Mouse (Mus musculus): ENCODE data around the gene Lenep. TPM values are rescaled to one million over a fixed set of nuclear protein-coding genes. Genes with fewer than 3 reads are reported as not detected.

Gene Lenep
- polyA plus RNA-seq, 1 experiment from 2014 or later: 0.89 TPM

DNA sequence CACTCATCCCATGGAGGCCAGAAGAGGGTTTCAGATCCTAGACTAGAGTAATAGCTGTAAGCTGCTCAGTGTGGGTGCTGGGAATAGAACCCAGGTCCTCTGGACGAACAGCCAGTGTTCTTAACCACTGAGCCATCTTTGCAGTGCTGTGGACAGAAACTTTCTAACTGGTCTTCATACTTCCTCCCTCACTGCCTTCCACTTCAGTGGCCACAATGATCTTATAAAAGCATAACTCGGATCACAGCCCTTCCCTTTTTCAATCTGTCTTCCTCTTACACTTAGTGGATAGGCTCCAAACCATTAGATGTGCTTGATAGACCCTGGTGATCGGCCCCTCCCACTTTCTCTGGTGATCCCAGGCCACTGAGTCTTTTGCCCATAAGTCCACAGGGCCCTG, 42.4 kb downstream of the Lenep start:
- WGBS: 84% methylated on average over 3 of the region's 3 CpGs
- Histone ChIP-seq H3K27ac (replicated peaks) (no peak overlapping the region), H3K27me3 (no peaks in the 10 kb centered on the region), H3K4me2 (no peak overlapping the region), H3K9me3 (no peaks in the 10 kb centered on the region), H3K9ac (no peak overlapping the region), H3K4me3 (no peak overlapping the region), H3K36me3 (no peaks in the 10 kb centered on the region), H3K4me1 (replicated peaks) (no peaks in the 10 kb centered on the region)
- ATAC-seq (ENCODE audit: low FRiP score, low read depth): no peak

GRCm38 (mm10) chr3:89359630-89360029, 43.0 kb downstream of the Lenep start:
- H3K9ac ChIP-seq: no peak overlapping the region

GRCm38 (mm10) chr3:89356029-89356428, 46.6 kb downstream of the Lenep start:
- Histone ChIP-seq H3K4me1 (replicated peaks) (no peaks in the 10 kb centered on the region), H3K27ac (replicated peaks) (no peak overlapping the region), H3K9ac (no peak overlapping the region), H3K4me2 (no peak overlapping the region), H3K4me3 (no peak overlapping the region), H3K9me3 (no peaks in the 10 kb centered on the region), H3K27me3 (no peaks in the 10 kb centered on the region; the same call in 1 of the 2 replicates), H3K36me3 (no peaks in the 10 kb centered on the region)
- no peak for ATAC-seq (ENCODE audit: low FRiP score, low read depth)
- 65% methylated on average over 9 of the region's 9 CpGs for WGBS

More at GRCm38 (mm10) chr3:89359630-89360029, 43.0 kb downstream of the Lenep start:
- Histone ChIP-seq H3K4me3 (no peak overlapping the region), H3K9me3 (no peaks in the 10 kb centered on the region), H3K4me2 (no peak overlapping the region), H3K27ac (replicated peaks) (no peak overlapping the region), H3K27me3 (no peaks in the 10 kb centered on the region), H3K36me3 (no peaks in the 10 kb centered on the region), H3K4me1 (replicated peaks) (no peaks in the 10 kb centered on the region)
- 60% methylated on average over 6 of the region's 6 CpGs for WGBS
- no peak for ATAC-seq (ENCODE audit: low FRiP score, low read depth)

- peaks cover 4% of the 10 kb centered on the region for H3K4me1 ChIP-seq (replicated peaks)
- H3K9ac ChIP-seq: no peak overlapping the region
- no peak for ATAC-seq (ENCODE audit: low FRiP score, low read depth)
- no peak overlapping the region for H3K4me2 ChIP-seq
- H3K4me3 ChIP-seq: no peak overlapping the region
- H3K9me3 ChIP-seq: no peaks in the 10 kb centered on the region
- H3K27me3 ChIP-seq: no peaks in the 10 kb centered on the region; the same call in 1 of the 2 replicates
- no peak overlapping the region for H3K27ac ChIP-seq (replicated peaks)
- no peaks in the 10 kb centered on the region for H3K36me3 ChIP-seq
- 77% methylated on average over 6 of the region's 6 CpGs for WGBS
Observed at GRCm38 (mm10) chr3:89355512-89355902, 47.1 kb downstream of the Lenep start.

DNA sequence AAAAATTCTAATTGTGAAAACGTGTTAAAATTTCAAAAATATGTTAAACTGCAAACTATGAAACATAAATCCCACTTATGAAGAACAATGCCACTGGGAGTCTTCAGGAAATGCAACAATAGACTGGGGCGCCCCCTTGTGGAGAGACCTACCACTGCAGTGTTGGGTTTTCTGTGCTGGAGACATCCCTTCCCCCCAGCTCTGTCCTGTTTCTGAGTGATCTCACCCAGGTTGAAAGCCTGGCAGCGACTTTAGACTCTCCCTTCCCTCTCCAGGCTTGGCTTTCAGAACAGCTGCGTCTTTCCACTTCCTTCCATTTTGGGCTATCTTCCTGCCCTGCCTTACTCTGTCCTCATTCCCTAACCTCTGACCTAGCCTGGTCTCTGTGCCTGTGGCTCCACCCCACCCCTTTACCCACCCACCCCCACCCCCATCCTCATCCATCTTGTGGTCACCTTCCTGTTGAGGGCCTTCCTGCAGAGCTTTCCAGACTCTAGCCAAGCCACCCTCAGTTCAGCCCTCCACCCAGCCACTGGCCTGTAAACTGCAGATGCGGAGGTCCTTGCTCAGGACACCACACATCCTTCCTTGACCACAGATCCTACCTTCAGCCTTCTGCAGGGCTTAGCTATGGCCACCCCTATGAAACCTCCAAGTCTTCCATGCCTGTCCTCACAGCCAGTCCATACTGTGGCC, 47.6 kb downstream of the Lenep start:
- Histone ChIP-seq H3K9ac (no peak overlapping the region), H3K4me2 (no peak overlapping the region), H3K9me3 (no peaks in the 10 kb centered on the region), H3K4me3 (no peak overlapping the region), H3K36me3 (no peaks in the 10 kb centered on the region), H3K27me3 (no peaks in the 10 kb centered on the region; the same call in 1 of the 2 replicates), H3K27ac (replicated peaks) (no peak overlapping the region), H3K4me1 (replicated peaks) (peaks cover 7% of the 10 kb centered on the region)
- 16% methylated on average over 5 of the region's 5 CpGs for WGBS
- no peak for ATAC-seq (ENCODE audit: low FRiP score, low read depth)

- WGBS: 74% methylated on average over 5 of the region's 5 CpGs
- no peak overlapping the region for H3K4me2 ChIP-seq
- no peak overlapping the region for H3K9ac ChIP-seq
- no peak overlapping the region for H3K4me3 ChIP-seq
- H3K27me3 ChIP-seq: peaks cover 4% of the 10 kb centered on the region
- no peaks in the 10 kb centered on the region for H3K9me3 ChIP-seq
- ATAC-seq (ENCODE audit: low FRiP score, low read depth): no peak
- H3K4me1 ChIP-seq (replicated peaks): peaks cover 16% of the 10 kb centered on the region
- no peaks in the 10 kb centered on the region for H3K36me3 ChIP-seq
- H3K27ac ChIP-seq (replicated peaks): no peak overlapping the region
Observed at GRCm38 (mm10) chr3:89351271-89351670, 51.3 kb downstream of the Lenep start.

Other genes starting within 250 kb of the Lenep start
- 51.9 and 59.2 TPM in 2 replicates for gene Hcn3, start 242.6 kb downstream of the Lenep start, polyA plus RNA-seq (2015; fragmentation: Nextera tagmentation; extraction: Ambion mirVana)
- gene Clk2, start 238.0 kb downstream of the Lenep start, polyA plus RNA-seq (2015; fragmentation: Nextera tagmentation; extraction: Ambion mirVana): 20.0 and 22.6 TPM in 2 replicates
- 148 and 158 TPM in 2 replicates for gene Scamp3, start 225.3 kb downstream of the Lenep start, polyA plus RNA-seq (2015; fragmentation: Nextera tagmentation; extraction: Ambion mirVana)
- 35.5 and 39.2 TPM in 2 replicates for gene Fam189b, start 219.7 kb downstream of the Lenep start, polyA plus RNA-seq (2015; fragmentation: Nextera tagmentation; extraction: Ambion mirVana)
- 46.6 and 48.0 TPM in 2 replicates for gene Gba, start 199.9 kb downstream of the Lenep start, polyA plus RNA-seq (2015; fragmentation: Nextera tagmentation; extraction: Ambion mirVana)
- gene Thbs3, start 187.6 kb downstream of the Lenep start, polyA plus RNA-seq (2015; fragmentation: Nextera tagmentation; extraction: Ambion mirVana): 51.5 and 51.6 TPM in 2 replicates
- gene Mtx1, start 175.7 kb downstream of the Lenep start, polyA plus RNA-seq (2015; fragmentation: Nextera tagmentation; extraction: Ambion mirVana): 149 and 152 TPM in 2 replicates
- 1.2 and 1.6 TPM in 2 replicates for gene Muc1, start 173.7 kb downstream of the Lenep start, polyA plus RNA-seq (2015; fragmentation: Nextera tagmentation; extraction: Ambion mirVana)
- 196 and 211 TPM in 2 replicates for gene Krtcap2, start 156.8 kb downstream of the Lenep start, polyA plus RNA-seq (2015; fragmentation: Nextera tagmentation; extraction: Ambion mirVana)
- gene Trim46, start 156.5 kb downstream of the Lenep start, polyA plus RNA-seq (2015; fragmentation: Nextera tagmentation; extraction: Ambion mirVana): 71.3 and 81.6 TPM in 2 replicates
- gene Dpm3, start 143.4 kb downstream of the Lenep start, polyA plus RNA-seq (2015; fragmentation: Nextera tagmentation; extraction: Ambion mirVana): 80.0 and 88.4 TPM in 2 replicates
- gene Slc50a1, start 132.2 kb downstream of the Lenep start, polyA plus RNA-seq (2015; fragmentation: Nextera tagmentation; extraction: Ambion mirVana): 36.2 and 38.5 TPM in 2 replicates
- gene Efna1, start 121.7 kb downstream of the Lenep start, polyA plus RNA-seq (2015; fragmentation: Nextera tagmentation; extraction: Ambion mirVana): 8.9 and 9.1 TPM in 2 replicates
- 62.4 and 72.3 TPM in 2 replicates for gene Efna3, start 79.8 kb downstream of the Lenep start, polyA plus RNA-seq (2015; fragmentation: Nextera tagmentation; extraction: Ambion mirVana)
- 6.0 and 7.4 TPM in 2 replicates for gene Efna4, start 64.8 kb downstream of the Lenep start, polyA plus RNA-seq (2015; fragmentation: Nextera tagmentation; extraction: Ambion mirVana)
- 71.0 and 77.1 TPM in 2 replicates for gene Adam15, start 52.8 kb downstream of the Lenep start, polyA plus RNA-seq (2015; fragmentation: Nextera tagmentation; extraction: Ambion mirVana)
- gene Dcst2, start 40.8 kb downstream of the Lenep start, polyA plus RNA-seq (2015; fragmentation: Nextera tagmentation; extraction: Ambion mirVana): 0.09 and 0.34 TPM in 2 replicates
- gene Dcst1, start 37.5 kb downstream of the Lenep start, polyA plus RNA-seq (2015; fragmentation: Nextera tagmentation; extraction: Ambion mirVana): 0.89 and 1.1 TPM in 2 replicates
- gene Zbtb7b, start 8.0 kb downstream of the Lenep start, polyA plus RNA-seq (2015; fragmentation: Nextera tagmentation; extraction: Ambion mirVana): 0.82 and 0.83 TPM in 2 replicates
- 33.3 and 34.9 TPM in 2 replicates for gene Flad1, start 9.1 kb upstream of the Lenep start, polyA plus RNA-seq (2015; fragmentation: Nextera tagmentation; extraction: Ambion mirVana)
- gene Cks1b, start 15.6 kb upstream of the Lenep start, polyA plus RNA-seq (2015; fragmentation: Nextera tagmentation; extraction: Ambion mirVana): 95.9 and 110 TPM in 2 replicates
- gene Shc1, start 15.7 kb upstream of the Lenep start, polyA plus RNA-seq (2015; fragmentation: Nextera tagmentation; extraction: Ambion mirVana): 20.0 and 21.8 TPM in 2 replicates
- gene Pygo2, start 27.4 kb upstream of the Lenep start, polyA plus RNA-seq (2015; fragmentation: Nextera tagmentation; extraction: Ambion mirVana): 43.1 and 45.8 TPM in 2 replicates
- 18.1 and 20.4 TPM in 2 replicates for gene Pbxip1, start 33.9 kb upstream of the Lenep start, polyA plus RNA-seq (2015; fragmentation: Nextera tagmentation; extraction: Ambion mirVana)
- 127 and 130 TPM in 2 replicates for gene Pmvk, start 51.7 kb upstream of the Lenep start, polyA plus RNA-seq (2015; fragmentation: Nextera tagmentation; extraction: Ambion mirVana)
- 9.1 and 9.6 TPM in 2 replicates for gene Kcnn3, start 117.4 kb upstream of the Lenep start, polyA plus RNA-seq (2015; fragmentation: Nextera tagmentation; extraction: Ambion mirVana)